In genomic region chr11:103237757-103238156, GRCm38 (mm10) we compare ENCODE assay signal across 24 mouse cellular contexts. TPM values are rescaled to one million over a fixed set of nuclear protein-coding genes. Genes with fewer than 3 reads are reported as not detected.
DNase-seq lines count a peak whose midpoint lies in the region; ATAC-seq and TF ChIP-seq lines count a peak whose summit lies in the region.
"Had no signal": no experiment of that assay in that cellular context is flagged by ENCODE, and none has a peak within 500 bp of the region (broad histone marks: within the 10 kb centered on the region; RNA-seq: fewer than 3 reads in every experiment).

No protein-coding gene starts in this region.

- no peak for TF ChIP-seq POLR2A in kidney, adult 2 months (IDR thresholded peaks at IDR 0.05; ENCODE audit: low read depth, low read length)

- no peaks in the 10 kb centered on the region for H3K27me3 ChIP-seq in kidney, adult 2 months (replicated peaks; ENCODE audit: control insufficient read depth, insufficient read depth, low read length)
- no peaks in the 10 kb centered on the region for H3K27me3 ChIP-seq in kidney, embryonic 14.5 days (ENCODE audit: control insufficient read depth, insufficient read depth, low read length)
- H3K27me3 ChIP-seq: forebrain, embryonic 13.5 days; heart, embryonic 12.5 days; hindbrain, embryonic 15.5 days; liver, embryonic 13.5 days had no signal

- 0 out of 2 replicates have a peak, but pooled peaks have one; percentile 13 for TF ChIP-seq CTCF in kidney, adult 2 months (conservative IDR thresholded peaks at IDR 0.05; ENCODE audit: insufficient read depth, insufficient read length, low read depth, low read length)

- H3K4me3 ChIP-seq in kidney, adult 2 months (ENCODE audit: insufficient read depth, low read depth, low read length) = no peak overlapping the region
- H3K4me3 ChIP-seq in kidney, embryonic 14.5 days (ENCODE audit: low read length) = no peak overlapping the region
- H3K4me3 ChIP-seq: forebrain, embryonic 13.5 days; heart, embryonic 12.5 days; hindbrain, embryonic 15.5 days; liver, embryonic 13.5 days had no signal

- H3K27ac ChIP-seq in kidney, adult 2 months (ENCODE audit: insufficient read depth, low read depth, low read length) = no peak overlapping the region
- H3K27ac ChIP-seq in kidney, embryonic 14.5 days (ENCODE audit: low read depth, low read length) = no peak overlapping the region
- H3K27ac ChIP-seq: forebrain, embryonic 13.5 days; hindbrain, embryonic 15.5 days; liver, embryonic 13.5 days had no signal

- H3K9ac ChIP-seq in kidney, embryonic 14.5 days (ENCODE audit: low read depth, low read length) = no peak overlapping the region
- H3K9ac ChIP-seq: forebrain, embryonic 13.5 days; heart, embryonic 12.5 days; hindbrain, embryonic 15.5 days; liver, embryonic 13.5 days had no signal

- peaks cover 2% of the 10 kb centered on the region; the same call in 1 of the 2 replicates for H3K36me3 ChIP-seq in kidney, adult 2 months (ENCODE audit: control insufficient read depth, insufficient read depth, low read length)
- peaks cover 37% of the 10 kb centered on the region; the same call in 1 of the 2 replicates for H3K36me3 ChIP-seq in kidney, embryonic 14.5 days (ENCODE audit: control insufficient read depth, insufficient read depth, low read length)

- H3K4me2 ChIP-seq in kidney, embryonic 14.5 days (replicated peaks; ENCODE audit: low read depth, low read length) = no peak overlapping the region
- H3K4me2 ChIP-seq: forebrain, embryonic 13.5 days; heart, embryonic 12.5 days; hindbrain, embryonic 15.5 days; liver, embryonic 13.5 days had no signal

- H3K4me1 ChIP-seq in kidney, adult 2 months (ENCODE audit: control insufficient read depth, insufficient read depth, low read length) = peaks cover 7% of the 10 kb centered on the region; the same call in 1 of the 2 replicates
- no peaks in the 10 kb centered on the region for H3K4me1 ChIP-seq in kidney, embryonic 14.5 days (ENCODE audit: control insufficient read depth, insufficient read depth, low read length)

- no peak for ATAC-seq in kidney, embryonic 14.5 days (ENCODE audit: low FRiP score, low TSS enrichment)
- ATAC-seq: forebrain, embryonic 13.5 days had no signal

- no peak for DNase-seq in kidney, adult 2 months
- peak; percentile 27 for DNase-seq in thymus, postnatal 0 days (ENCODE audit: low spot score)
- no peak for DNase-seq in thymus, adult 18-20 months
- DNase-seq in T-cell, adult 2 months (ENCODE audit: low spot score) = peak; percentile 25
- DNase-seq in right cerebral cortex, postnatal 36 days (ENCODE audit: low spot score in 2 of 2) = no peak
- no peak for DNase-seq in adrenal gland, postnatal 14 days
- DNase-seq: adrenal gland, adult 2 months; cerebellum, adult 11-12 months; cerebellum, postnatal 25 days; kidney, adult 18-20 months; layer of hippocampus, postnatal 36 days; liver, embryonic 13.5 days; right cerebral cortex, postnatal 14 days; thymus, adult 2 months had no signal

- 91% methylated on average over 9 of the region's 9 CpGs for WGBS in kidney, adult 2 months
- WGBS in kidney, embryonic 14.5 days = 82% methylated on average over 9 of the region's 9 CpGs

- no peaks in the 10 kb centered on the region for H3K9me3 ChIP-seq in kidney, embryonic 14.5 days (ENCODE audit: control insufficient read depth, low read length)
- H3K9me3 ChIP-seq: forebrain, embryonic 13.5 days; heart, embryonic 12.5 days; hindbrain, embryonic 15.5 days; liver, embryonic 13.5 days had no signal

RNA-seq across cellular contexts. Expression of gene Spata32, which starts 19.5 kb away (rescaled TPM):
- not detected in 2 replicates for polyA plus RNA-seq in kidney, adult 2 months (2012; rRNA removed)
- not detected in 2 replicates for polyA plus RNA-seq in kidney, embryonic 14.5 days (2014; fragmentation: Nextera tagmentation; extraction: Ambion mirVana)
- not detected in 2 replicates for polyA plus RNA-seq in thymus, postnatal 0 days (2015; fragmentation: Nextera tagmentation; extraction: Ambion mirVana)
- not detected in 2 replicates for total RNA-seq in adrenal gland, postnatal 14 days (2021)
- total RNA-seq: adrenal gland, adult 2 months; gastrocnemius, postnatal 4 days; heart, postnatal 25 days; megakaryocyte-erythroid progenitor cell, adult 5-6 weeks had no signal
- polyA plus RNA-seq: adrenal gland, adult 2 months; forebrain, embryonic 13.5 days; heart, embryonic 12.5 days; large intestine, adult 2 months; limb, embryonic 11.5 days; liver, embryonic 13.5 days; lung, embryonic 16.5 days; thymus, adult 2 months had no signal

RNA-seq across cellular contexts. Expression of gene 1700023F06Rik, which starts 29.4 kb away (rescaled TPM):
- polyA plus RNA-seq in kidney, adult 2 months (2012; rRNA removed) = 0.09 and 0.22 TPM in 2 replicates
- polyA plus RNA-seq in kidney, embryonic 14.5 days (2014; fragmentation: Nextera tagmentation; extraction: Ambion mirVana) = 0.26 and 0.29 TPM in 2 replicates
- 0.56 and 0.93 TPM in 2 replicates for polyA plus RNA-seq in thymus, postnatal 0 days (2015; fragmentation: Nextera tagmentation; extraction: Ambion mirVana)
- total RNA-seq in adrenal gland, postnatal 14 days (2021) = 0.45 and 0.93 TPM in 2 replicates
- total RNA-seq: gastrocnemius, postnatal 4 days; heart, postnatal 25 days; megakaryocyte-erythroid progenitor cell, adult 5-6 weeks had no signal
- polyA plus RNA-seq: heart, embryonic 12.5 days; liver, embryonic 13.5 days had no signal

RNA-seq across cellular contexts. Expression of gene Map3k14, which starts 29.5 kb away (rescaled TPM):
- polyA plus RNA-seq in kidney, adult 2 months (2012; rRNA removed) = 8.0 and 8.6 TPM in 2 replicates
- 3.3 and 4.8 TPM in 2 replicates for polyA plus RNA-seq in kidney, embryonic 14.5 days (2014; fragmentation: Nextera tagmentation; extraction: Ambion mirVana)
- 7.1 and 7.6 TPM in 2 replicates for polyA plus RNA-seq in thymus, postnatal 0 days (2015; fragmentation: Nextera tagmentation; extraction: Ambion mirVana)
- 6.5 and 8.7 TPM in 2 replicates for total RNA-seq in adrenal gland, postnatal 14 days (2021)

Comparison
In these comparisons a context has a peak if more than half of its experiments do, and no peak if none do; other contexts are left out.
1. DNase-seq: peak in thymus, postnatal 0 days (single experiment) and T-cell, adult 2 months (single experiment); none in kidney, adult 2 months (single experiment), thymus, adult 18-20 months (0 of 2), right cerebral cortex, postnatal 36 days (0 of 2) and adrenal gland, postnatal 14 days (single experiment).